Mouse (Mus musculus): ENCODE results near the gene Hes7. TPM values are rescaled to one million over a fixed set of nuclear protein-coding genes. Genes with fewer than 3 reads are reported as not detected.

Gene Hes7
- polyA plus RNA-seq, 1 experiment from 2014 or later, result 0.64 TPM

DNA sequence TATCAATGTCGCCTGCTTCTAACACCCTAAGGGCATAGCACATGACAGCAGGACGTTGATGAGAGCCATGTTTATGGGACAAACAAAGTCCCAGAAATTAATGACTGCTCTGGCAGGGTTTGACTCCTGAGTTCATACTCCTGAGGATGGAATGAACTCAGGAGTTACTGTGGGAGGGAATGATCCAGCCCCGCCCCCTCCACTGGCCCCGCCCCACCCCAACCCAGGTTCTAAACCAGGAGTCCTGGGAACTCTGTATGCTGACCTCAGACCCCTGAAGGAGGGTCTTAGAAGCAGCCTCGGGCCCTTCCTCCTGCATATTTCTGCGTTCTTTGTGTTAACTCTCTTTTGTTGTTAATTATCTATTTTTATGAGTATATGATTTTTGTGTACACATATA, 34.6 kb upstream of the Hes7 start:
- WGBS (ENCODE audit: insufficient replicate concordance), result 65% methylated on average over 6 of the region's 6 CpGs
- no peak overlapping the region for H3K27ac ChIP-seq (ENCODE audit: low read depth, low read length)
- ATAC-seq (replicated peaks; ENCODE audit: insufficient number of reproducible peaks, low FRiP score, low TSS enrichment), result no peak

DNA sequence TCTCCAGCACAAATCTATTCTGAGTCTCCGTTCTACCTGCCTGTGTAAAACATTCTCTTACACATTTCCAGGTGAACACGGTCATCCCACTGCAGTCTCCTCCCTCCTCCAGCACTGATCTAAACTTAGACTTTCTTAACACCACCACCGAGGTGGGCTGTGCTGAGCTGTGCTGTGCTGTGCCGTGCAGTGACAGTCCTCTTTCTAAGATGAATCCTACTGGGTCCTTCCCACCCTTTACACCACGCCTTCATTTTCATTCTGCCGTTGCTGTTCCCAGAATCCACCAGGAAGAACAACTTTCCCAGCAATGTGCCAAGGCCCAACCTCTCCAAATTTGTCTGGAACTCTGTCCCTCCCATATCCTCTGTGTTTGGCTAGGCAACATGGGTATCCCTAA, 33.8 kb upstream of the Hes7 start:
- H3K4me3 ChIP-seq (ENCODE audit: low read depth, low read length), result no peak overlapping the region
- peak overlapping the region; percentile 92 for H3K27ac ChIP-seq (ENCODE audit: low read depth, low read length)
- 46% methylated on average over 6 of the region's 6 CpGs for WGBS (ENCODE audit: insufficient replicate concordance)
- no peaks in the 10 kb centered on the region for H3K27me3 ChIP-seq (ENCODE audit: control insufficient read depth, insufficient read depth, low read length)
- H3K4me2 ChIP-seq, result peak overlapping the region; percentile 12; the same call in 1 of the 2 replicates
- H3K4me1 ChIP-seq (ENCODE audit: control insufficient read depth, insufficient read depth, low read length), result peaks cover 30% of the 10 kb centered on the region
- no peak; the same call in 1 of the 2 replicates for ATAC-seq (replicated peaks; ENCODE audit: insufficient number of reproducible peaks, low FRiP score, low TSS enrichment)
- no peaks in the 10 kb centered on the region for H3K9me3 ChIP-seq (replicated peaks; ENCODE audit: control insufficient read depth, low read length)
- peak overlapping the region; percentile 54; the same call in 1 of the 2 replicates for H3K9ac ChIP-seq (ENCODE audit: low read depth, low read length)
- 0 out of 2 replicates have a peak, but pooled peaks cover 3% of the 10 kb centered on the region for H3K36me3 ChIP-seq (ENCODE audit: control insufficient read depth, insufficient read depth, low read length)

More for the DNA sequence above, 34.6 kb upstream of the Hes7 start:
- no peaks in the 10 kb centered on the region for H3K27me3 ChIP-seq (ENCODE audit: control insufficient read depth, insufficient read depth, low read length)
- H3K9me3 ChIP-seq (replicated peaks; ENCODE audit: control insufficient read depth, low read length), result no peaks in the 10 kb centered on the region
- H3K4me1 ChIP-seq (ENCODE audit: control insufficient read depth, insufficient read depth, low read length), result peaks cover 29% of the 10 kb centered on the region
- H3K36me3 ChIP-seq (ENCODE audit: control insufficient read depth, insufficient read depth, low read length), result 0 out of 2 replicates have a peak, but pooled peaks cover 3% of the 10 kb centered on the region
- H3K4me3 ChIP-seq (ENCODE audit: low read depth, low read length), result no peak overlapping the region
- H3K4me2 ChIP-seq, result no peak overlapping the region
- no peak overlapping the region for H3K9ac ChIP-seq (ENCODE audit: low read depth, low read length)

GRCm38 (mm10) chr11:69087082-69087481, 33.1 kb upstream of the Hes7 start:
- peak overlapping the region; percentile 75; the same call in 1 of the 2 replicates for H3K4me2 ChIP-seq
- 0 out of 2 replicates have a peak, but pooled peaks cover 3% of the 10 kb centered on the region for H3K36me3 ChIP-seq (ENCODE audit: control insufficient read depth, insufficient read depth, low read length)
- H3K27me3 ChIP-seq (ENCODE audit: control insufficient read depth, insufficient read depth, low read length), result no peaks in the 10 kb centered on the region
- ATAC-seq (replicated peaks; ENCODE audit: insufficient number of reproducible peaks, low FRiP score, low TSS enrichment), result no peak; the same call in 1 of the 2 replicates
- peak overlapping the region; percentile 54 for H3K9ac ChIP-seq (ENCODE audit: low read depth, low read length)
- WGBS (ENCODE audit: insufficient replicate concordance), result 25% methylated on average over 4 of the region's 4 CpGs
- H3K4me3 ChIP-seq (ENCODE audit: low read depth, low read length), result no peak overlapping the region
- H3K4me1 ChIP-seq (ENCODE audit: control insufficient read depth, insufficient read depth, low read length), result peaks cover 34% of the 10 kb centered on the region
- peak overlapping the region; percentile 92 for H3K27ac ChIP-seq (ENCODE audit: low read depth, low read length)
- H3K9me3 ChIP-seq (replicated peaks; ENCODE audit: control insufficient read depth, low read length), result no peaks in the 10 kb centered on the region

GRCm38 (mm10) chr11:69087597-69087996, 32.6 kb upstream of the Hes7 start:
- peak overlapping the region; percentile 96; the same call in 1 of the 2 replicates for H3K9ac ChIP-seq (ENCODE audit: low read depth, low read length)
- H3K27ac ChIP-seq (ENCODE audit: low read depth, low read length), result peak overlapping the region; percentile 92
- no peak for ATAC-seq (replicated peaks; ENCODE audit: insufficient number of reproducible peaks, low FRiP score, low TSS enrichment)
- H3K9me3 ChIP-seq (replicated peaks; ENCODE audit: control insufficient read depth, low read length), result no peaks in the 10 kb centered on the region
- 51% methylated on average over 2 of the region's 2 CpGs for WGBS (ENCODE audit: insufficient replicate concordance)
- 0 out of 2 replicates have a peak, but pooled peaks cover 3% of the 10 kb centered on the region for H3K36me3 ChIP-seq (ENCODE audit: control insufficient read depth, insufficient read depth, low read length)
- peak overlapping the region; percentile 76; the same call in 1 of the 2 replicates for H3K4me3 ChIP-seq (ENCODE audit: low read depth, low read length)
- H3K4me1 ChIP-seq (ENCODE audit: control insufficient read depth, insufficient read depth, low read length), result peaks cover 36% of the 10 kb centered on the region
- peak overlapping the region; percentile 75 for H3K4me2 ChIP-seq
- no peaks in the 10 kb centered on the region for H3K27me3 ChIP-seq (ENCODE audit: control insufficient read depth, insufficient read depth, low read length)

GRCm38 (mm10) chr11:69088103-69088855, 31.9 kb upstream of the Hes7 start, which contains the start of gene Vamp2:
Gene Vamp2 (plus strand): TSS chr11:69088490.
- H3K36me3 ChIP-seq (ENCODE audit: control insufficient read depth, insufficient read depth, low read length), result 0 out of 2 replicates have a peak, but pooled peaks cover 3% of the 10 kb centered on the region
- peak within 1 kb of the TSS; percentile 92 for H3K27ac ChIP-seq (ENCODE audit: low read depth, low read length)
- no peaks in the 10 kb centered on the region for H3K27me3 ChIP-seq (ENCODE audit: control insufficient read depth, insufficient read depth, low read length)
- no peaks in the 10 kb centered on the region for H3K9me3 ChIP-seq (replicated peaks; ENCODE audit: control insufficient read depth, low read length)
- H3K9ac ChIP-seq (ENCODE audit: low read depth, low read length), result peak within 1 kb of the TSS; percentile 96
- WGBS (ENCODE audit: insufficient replicate concordance), result under 1% methylated on average over 62 of the region's 67 CpGs
- peaks cover 37% of the 10 kb centered on the region for H3K4me1 ChIP-seq (ENCODE audit: control insufficient read depth, insufficient read depth, low read length)
- H3K4me3 ChIP-seq (ENCODE audit: low read depth, low read length), result peak within 1 kb of the TSS; percentile 76
- peak within 1 kb of the TSS; percentile 75 for H3K4me2 ChIP-seq
- peak; percentile 63 for ATAC-seq (replicated peaks; ENCODE audit: insufficient number of reproducible peaks, low FRiP score, low TSS enrichment)

- Histone ChIP-seq H3K4me3 (ENCODE audit: low read depth, low read length) (peak overlapping the region; percentile 76), H3K4me1 (ENCODE audit: control insufficient read depth, insufficient read depth, low read length) (peaks cover 37% of the 10 kb centered on the region), H3K4me2 (peak overlapping the region; percentile 75), H3K27ac (ENCODE audit: low read depth, low read length) (peak overlapping the region; percentile 92), H3K9ac (ENCODE audit: low read depth, low read length) (peak overlapping the region; percentile 96), H3K36me3 (ENCODE audit: control insufficient read depth, insufficient read depth, low read length) (0 out of 2 replicates have a peak, but pooled peaks cover 3% of the 10 kb centered on the region), H3K9me3 (replicated peaks; ENCODE audit: control insufficient read depth, low read length) (no peaks in the 10 kb centered on the region), H3K27me3 (ENCODE audit: control insufficient read depth, insufficient read depth, low read length) (no peaks in the 10 kb centered on the region)
- WGBS (ENCODE audit: insufficient replicate concordance), result 10% methylated on average over 25 of the region's 25 CpGs
- no peak for ATAC-seq (replicated peaks; ENCODE audit: insufficient number of reproducible peaks, low FRiP score, low TSS enrichment)
Measured at GRCm38 (mm10) chr11:69088856-69089615, 31.2 kb upstream of the Hes7 start.

DNA sequence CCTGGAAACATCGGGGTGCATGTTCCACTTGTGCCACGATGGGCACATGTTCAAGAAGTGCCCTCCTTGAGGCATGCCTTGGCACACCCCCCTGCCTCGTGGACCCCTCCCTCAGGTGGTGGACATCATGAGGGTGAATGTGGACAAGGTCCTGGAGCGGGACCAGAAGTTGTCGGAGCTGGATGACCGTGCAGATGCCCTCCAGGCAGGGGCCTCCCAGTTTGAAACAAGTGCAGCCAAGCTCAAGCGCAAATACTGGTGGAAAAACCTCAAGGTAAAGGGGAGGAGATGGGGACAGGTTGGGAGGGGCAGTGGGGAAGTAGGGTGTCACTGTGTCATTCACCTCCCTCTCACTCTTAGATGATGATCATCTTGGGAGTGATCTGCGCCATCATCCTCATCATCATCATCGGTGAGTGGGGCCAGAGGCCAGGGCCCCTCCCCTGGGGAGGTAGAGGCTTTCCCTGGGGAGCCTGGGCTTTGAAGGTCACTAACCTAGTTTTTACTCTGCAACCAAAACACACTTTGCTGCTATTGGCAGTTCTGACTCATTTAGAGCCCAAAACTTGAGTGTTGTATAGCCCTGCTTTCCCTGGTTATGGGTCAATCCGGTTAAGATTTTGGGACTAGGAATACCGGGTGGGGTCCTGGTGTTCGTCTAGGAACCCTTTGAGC, 30.5 kb upstream of the Hes7 start:
- Histone ChIP-seq H3K36me3 (ENCODE audit: control insufficient read depth, insufficient read depth, low read length) (0 out of 2 replicates have a peak, but pooled peaks cover 3% of the 10 kb centered on the region), H3K4me1 (ENCODE audit: control insufficient read depth, insufficient read depth, low read length) (peaks cover 37% of the 10 kb centered on the region), H3K27me3 (ENCODE audit: control insufficient read depth, insufficient read depth, low read length) (no peaks in the 10 kb centered on the region), H3K9ac (ENCODE audit: low read depth, low read length) (peak overlapping the region; percentile 96), H3K4me2 (peak overlapping the region; percentile 75), H3K9me3 (replicated peaks; ENCODE audit: control insufficient read depth, low read length) (no peaks in the 10 kb centered on the region), H3K27ac (ENCODE audit: low read depth, low read length) (no peak overlapping the region), H3K4me3 (ENCODE audit: low read depth, low read length) (peak overlapping the region; percentile 76)
- 84% methylated on average over 12 of the region's 12 CpGs for WGBS (ENCODE audit: insufficient replicate concordance)
- no peak for ATAC-seq (replicated peaks; ENCODE audit: insufficient number of reproducible peaks, low FRiP score, low TSS enrichment)

DNA sequence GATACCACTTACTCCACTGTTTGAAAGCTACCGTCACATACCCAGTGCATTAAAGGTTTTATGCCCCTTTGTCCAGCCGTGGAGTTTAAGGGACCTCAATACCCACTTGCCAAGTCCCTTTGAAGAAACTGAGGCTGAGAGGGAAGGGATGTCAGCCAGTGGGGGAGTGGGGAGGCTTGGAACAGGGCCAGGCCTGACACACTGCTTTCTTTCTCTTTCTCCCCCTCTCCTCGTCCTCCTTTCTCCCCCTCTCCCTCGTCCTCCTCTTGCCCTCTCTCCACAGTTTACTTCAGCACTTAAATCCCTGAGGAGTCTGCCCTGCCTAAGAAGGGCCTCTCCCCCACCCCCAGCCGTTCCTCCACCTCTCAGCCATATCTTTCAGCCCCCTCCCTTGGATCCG, 29.8 kb upstream of the Hes7 start:
- Histone ChIP-seq H3K4me2 (peak overlapping the region; percentile 29; the same call in 1 of the 2 replicates), H3K27me3 (ENCODE audit: control insufficient read depth, insufficient read depth, low read length) (no peaks in the 10 kb centered on the region), H3K4me1 (ENCODE audit: control insufficient read depth, insufficient read depth, low read length) (peaks cover 37% of the 10 kb centered on the region), H3K27ac (ENCODE audit: low read depth, low read length) (no peak overlapping the region), H3K9me3 (replicated peaks; ENCODE audit: control insufficient read depth, low read length) (no peaks in the 10 kb centered on the region), H3K9ac (ENCODE audit: low read depth, low read length) (no peak overlapping the region), H3K4me3 (ENCODE audit: low read depth, low read length) (0 out of 2 replicates have a peak overlapping the region, but pooled peaks have one; percentile 10), H3K36me3 (ENCODE audit: control insufficient read depth, insufficient read depth, low read length) (0 out of 2 replicates have a peak, but pooled peaks cover 3% of the 10 kb centered on the region)
- no peak for ATAC-seq (replicated peaks; ENCODE audit: insufficient number of reproducible peaks, low FRiP score, low TSS enrichment)
- 49% methylated on average over 6 of the region's 6 CpGs for WGBS (ENCODE audit: insufficient replicate concordance)
